Mouse (Mus musculus) ES-E14 (cell line): Measurements from ENCODE around the gene Cfl1.

Source experiments
- CHD2 ChIP-seq: IDR thresholded peaks from 2 replicates; pipeline ENCODE4 v1.6.1; 2014; ENCODE audit warnings: mild to moderate bottlenecking, low read depth, low read length, inconsistent platforms
- HCFC1 ChIP-seq: IDR thresholded peaks from 2 replicates; pipeline ENCODE4 v1.6.1; 2012; ENCODE audit warnings: low read length, inconsistent platforms, borderline replicate concordance; ENCODE audit not compliant: insufficient read depth
- MAFK ChIP-seq: IDR thresholded peaks from 2 replicates; pipeline ENCODE4 v1.6.1; 2014; ENCODE audit warnings: mild to moderate bottlenecking, low read depth, low read length, inconsistent platforms; ENCODE audit not compliant: insufficient read depth
- ZC3H11A ChIP-seq: IDR thresholded peaks from 2 replicates; pipeline ENCODE4 v1.6.1; 2012; ENCODE audit warnings: low read depth, mild to moderate bottlenecking, inconsistent platforms, low read length, borderline replicate concordance

DNA sequence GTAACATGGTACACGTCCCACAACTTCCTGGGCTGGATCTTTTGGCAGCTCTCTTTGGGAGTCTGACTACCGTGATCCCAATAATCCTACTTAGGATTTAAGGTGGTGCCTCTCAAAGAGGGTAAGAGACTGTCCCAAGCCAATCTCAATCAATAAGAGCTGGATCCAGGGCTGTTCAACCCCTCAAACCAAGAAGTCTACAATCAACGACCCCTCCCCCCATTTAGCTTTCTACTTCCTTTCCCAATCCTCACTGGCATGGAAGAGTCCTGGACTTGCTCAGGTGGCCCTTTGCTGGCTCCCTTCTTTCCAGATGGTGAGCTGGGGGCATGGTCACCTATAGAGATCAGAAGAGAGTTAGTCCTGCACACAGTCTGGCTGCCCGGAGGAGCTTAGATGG, 3.5 kb upstream of the Cfl1 start:
- TF ChIP-seq MAFK, result no peak
- TF ChIP-seq HCFC1, result no peak
- no peak for TF ChIP-seq ZC3H11A
- no peak for TF ChIP-seq CHD2
